In the genomic region with DNA sequence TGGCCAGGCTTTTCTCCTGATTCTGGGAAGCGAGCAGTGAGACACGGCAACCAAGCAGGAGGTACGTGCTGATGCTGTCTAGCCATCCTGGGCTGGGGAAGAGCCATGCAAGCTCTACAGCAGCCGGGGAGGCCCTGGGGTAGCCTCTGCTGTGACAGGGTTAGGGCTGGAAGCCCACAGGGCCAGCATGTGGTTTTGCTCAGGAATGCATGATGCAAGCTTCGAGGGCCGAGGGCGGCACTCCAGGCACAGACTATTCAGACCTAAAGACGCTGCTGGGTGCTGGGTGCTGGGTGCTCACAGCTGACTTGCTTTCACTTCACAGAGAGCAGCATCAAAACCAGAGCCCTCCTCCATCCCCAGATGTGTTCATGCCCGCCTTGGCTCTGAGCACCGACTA, we compare ENCODE assay signal across 14 mouse cellular contexts.
"Had no signal": no experiment of that assay in that cellular context is flagged by ENCODE, and none has a peak within 500 bp of the region (broad histone marks: within the 10 kb centered on the region; RNA-seq: fewer than 3 reads in every experiment).

No protein-coding gene starts in this region.

- H3K4me1 ChIP-seq: liver, embryonic 13.5 days; megakaryocyte, embryonic 14.5 days had no signal

- H3K36me3 ChIP-seq: limb, embryonic 12.5 days; liver, embryonic 13.5 days; lung, embryonic 15.5 days; neural tube, embryonic 13.5 days had no signal

- DNase-seq: kidney, adult 8-10 months; kidney, postnatal 25 days; liver; liver, embryonic 13.5 days; liver, postnatal 0 days; lung, postnatal 14 days; right cerebral cortex, postnatal 14 days; thymus, postnatal 36 days had no signal

- H3K27me3 ChIP-seq: lung, embryonic 15.5 days had no signal

- H3K9ac ChIP-seq: limb, embryonic 12.5 days; liver, embryonic 13.5 days; liver, postnatal 0 days; lung, embryonic 15.5 days; neural tube, embryonic 13.5 days had no signal

- H3K27ac ChIP-seq: left cerebral cortex, adult 2 months; limb, embryonic 12.5 days; liver, embryonic 13.5 days; lung, embryonic 15.5 days; macrophage; neural tube, embryonic 13.5 days had no signal

- H3K9me3 ChIP-seq: limb, embryonic 12.5 days; liver, embryonic 13.5 days; lung, embryonic 15.5 days; megakaryocyte, embryonic 14.5 days; neural tube, embryonic 13.5 days had no signal

- H3K4me3 ChIP-seq: left cerebral cortex, adult 2 months; limb, embryonic 12.5 days; liver, embryonic 13.5 days; lung, embryonic 15.5 days; megakaryocyte, embryonic 14.5 days; neural tube, embryonic 13.5 days had no signal
